Mouse (Mus musculus): ENCODE data around the gene Gm45837.
"Not testable (repeated sequence)": the region's sequence is repeated elsewhere in the genome, so short reads cannot be mapped to it uniquely, and the experiment has no call there.

The Gm45837 gene

DNA sequence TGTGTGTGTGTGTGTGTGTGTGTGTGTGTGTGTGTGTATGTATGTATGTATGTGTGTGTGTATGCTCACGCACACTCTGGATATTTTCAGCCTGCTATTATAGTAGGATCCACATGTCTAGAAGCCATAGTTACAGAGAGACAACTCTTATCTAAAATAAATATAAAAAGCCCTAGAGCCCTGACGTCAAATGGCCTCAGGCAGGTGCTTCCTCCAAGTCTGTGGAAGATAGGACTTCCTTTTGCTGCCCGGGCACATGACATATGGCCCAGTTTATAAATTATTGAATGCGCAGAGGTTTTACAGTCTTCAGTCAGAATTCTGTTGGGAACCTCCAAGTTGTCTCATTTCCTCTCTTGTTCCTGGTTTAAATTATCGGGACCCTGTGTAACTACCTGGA lies 130.0 kb downstream of the Gm45837 start:
- DNase-seq (ENCODE audit: inconsistent age in 2 of 2, low spot score in 1 of 2) = no peak

DNA sequence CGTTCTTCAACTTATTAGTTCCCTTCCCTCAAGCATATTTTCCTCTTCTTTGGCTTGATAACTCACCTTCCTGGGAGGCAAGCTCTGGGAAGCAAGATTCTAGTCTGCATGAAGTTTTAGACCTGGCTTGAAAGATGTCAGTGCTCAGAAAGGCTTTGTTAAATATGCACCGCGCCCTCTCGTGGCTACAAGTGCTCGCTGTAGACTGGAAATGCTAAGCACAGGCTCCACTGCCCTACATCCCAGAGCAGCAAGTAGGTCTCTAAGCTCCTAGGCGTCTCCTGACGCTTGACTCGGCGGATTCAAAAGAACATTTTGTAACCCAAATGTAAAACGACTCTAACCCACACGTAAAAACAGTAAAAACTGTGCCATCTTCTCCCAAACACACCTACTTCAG lies 130.4 kb downstream of the Gm45837 start:
- DNase-seq (ENCODE audit: inconsistent age in 2 of 2, low spot score in 1 of 2) = peak; percentile 68 to 89

DNA sequence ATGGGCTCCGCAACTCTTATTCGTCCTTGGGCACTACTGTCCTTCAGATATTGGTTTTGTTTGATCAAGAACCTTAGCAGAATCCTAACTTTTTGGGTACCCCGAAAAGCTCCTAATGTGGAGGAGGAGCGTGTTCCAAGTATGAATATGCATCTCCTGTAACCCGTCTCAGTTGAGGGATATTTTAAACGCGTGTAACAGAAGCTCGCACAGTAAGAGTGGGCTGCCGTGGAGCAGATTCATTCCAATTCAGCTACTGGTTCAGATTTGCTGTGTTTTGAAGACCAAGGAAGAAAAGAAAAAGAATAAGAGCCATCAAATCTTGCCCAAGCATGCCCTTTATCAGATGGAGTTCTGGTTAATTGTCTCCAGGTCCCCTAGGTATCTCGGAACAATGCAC lies 131.0 kb downstream of the Gm45837 start:
- DNase-seq (ENCODE audit: inconsistent age in 2 of 2, low spot score in 1 of 2) = no peak

DNA sequence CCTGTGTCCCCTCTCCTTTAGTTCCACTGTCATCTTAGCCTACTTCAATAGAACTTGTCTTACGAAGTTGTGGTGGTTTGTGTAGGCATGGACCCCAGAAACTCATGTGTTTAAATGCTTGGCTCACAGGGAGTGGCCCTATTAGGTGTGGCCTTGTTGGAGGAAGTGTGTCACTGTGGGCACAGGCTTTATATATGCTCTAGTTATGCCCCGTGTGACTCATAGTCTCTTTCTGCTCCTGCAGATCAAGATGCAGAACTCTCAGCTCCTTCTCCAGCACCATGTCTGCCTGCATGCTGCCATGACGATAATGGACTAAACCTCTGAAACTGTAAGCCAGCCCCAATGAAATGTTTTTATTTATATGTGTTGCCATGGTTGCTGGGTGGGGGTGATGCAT lies 137.0 kb downstream of the Gm45837 start:
- no peak for DNase-seq (ENCODE audit: inconsistent age in 2 of 2, low spot score in 1 of 2)

DNA sequence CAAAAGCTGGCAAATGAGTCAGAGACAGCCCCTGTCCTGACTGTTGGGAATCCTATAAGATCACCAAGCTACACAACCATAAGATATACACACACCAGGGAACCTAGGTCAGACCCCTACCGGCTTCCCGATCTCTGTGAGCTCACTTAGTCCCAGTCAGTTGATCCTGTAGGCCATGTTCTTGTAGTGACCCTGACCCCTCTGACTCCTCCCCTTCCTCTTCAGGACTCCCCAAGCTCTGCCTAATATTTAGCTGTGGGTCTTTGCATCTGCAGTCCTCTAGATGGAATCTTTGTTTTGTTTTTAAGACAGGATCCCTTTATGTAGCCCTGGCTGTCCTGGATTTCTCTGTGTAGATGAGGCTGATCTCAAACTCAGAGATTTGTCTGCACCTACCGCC lies 138.6 kb downstream of the Gm45837 start:
- DNase-seq (ENCODE audit: inconsistent age in 2 of 2, low spot score in 1 of 2) = no peak

DNA sequence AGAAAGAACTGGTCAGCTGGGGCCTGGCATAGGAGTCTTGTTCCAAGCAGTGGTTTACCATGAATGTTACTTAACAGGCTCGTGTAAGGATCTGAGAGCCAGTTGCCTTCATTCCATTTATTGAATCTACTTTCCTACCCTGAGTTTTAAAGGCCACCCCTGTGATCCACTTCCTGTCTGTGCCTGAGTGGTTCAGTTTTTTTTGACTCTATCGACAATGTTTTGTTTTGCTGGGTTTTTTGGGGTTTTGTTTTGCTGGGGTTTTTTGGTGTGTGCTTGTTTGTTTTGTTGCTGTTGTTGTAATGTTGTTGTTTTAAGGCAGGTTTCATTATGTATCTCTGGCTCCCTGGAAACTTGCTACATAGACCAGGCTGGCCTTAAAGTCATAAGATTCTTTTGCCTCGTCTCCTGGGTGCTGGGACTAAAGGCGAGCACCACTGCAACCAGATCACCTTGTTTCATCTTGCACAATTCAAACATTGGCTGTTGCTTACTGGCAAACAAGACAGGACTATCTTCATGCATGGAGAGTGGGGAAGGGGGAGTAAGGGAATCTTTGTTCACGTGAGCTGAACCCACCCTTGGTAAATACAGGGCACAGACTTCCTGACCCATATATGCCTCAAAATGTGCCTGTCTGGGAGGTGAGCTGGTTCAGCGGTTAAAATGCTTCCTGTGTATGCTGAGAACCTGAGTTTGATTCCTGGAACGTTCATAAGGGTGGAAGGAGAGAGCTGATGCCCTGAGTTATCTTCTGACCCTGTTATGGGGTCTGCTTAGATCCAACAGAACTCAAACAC lies 140.2 kb downstream of the Gm45837 start:
- no peak for DNase-seq (ENCODE audit: inconsistent age in 2 of 2, low spot score in 1 of 2)

DNA sequence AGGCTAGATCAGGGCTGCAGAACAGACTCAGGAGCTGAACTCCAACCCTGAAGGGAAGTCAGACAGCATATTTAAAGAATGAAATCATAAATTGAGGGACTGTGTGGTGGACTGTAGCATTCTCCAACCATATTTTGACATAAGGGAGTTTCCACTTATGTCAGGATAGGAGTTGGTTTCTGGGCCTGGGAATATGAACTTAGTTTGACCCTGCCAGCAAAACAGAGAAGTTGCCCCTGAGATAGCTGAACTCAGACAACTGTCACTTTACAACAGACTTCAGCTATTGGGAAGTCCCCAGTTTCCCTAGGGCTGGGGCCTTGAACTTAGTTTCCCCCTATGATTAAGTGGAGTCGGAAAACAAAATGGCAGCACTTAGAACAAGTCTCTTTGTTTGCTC lies 140.8 kb downstream of the Gm45837 start:
- DNase-seq (ENCODE audit: inconsistent age in 2 of 2, low spot score in 1 of 2) = no peak

DNA sequence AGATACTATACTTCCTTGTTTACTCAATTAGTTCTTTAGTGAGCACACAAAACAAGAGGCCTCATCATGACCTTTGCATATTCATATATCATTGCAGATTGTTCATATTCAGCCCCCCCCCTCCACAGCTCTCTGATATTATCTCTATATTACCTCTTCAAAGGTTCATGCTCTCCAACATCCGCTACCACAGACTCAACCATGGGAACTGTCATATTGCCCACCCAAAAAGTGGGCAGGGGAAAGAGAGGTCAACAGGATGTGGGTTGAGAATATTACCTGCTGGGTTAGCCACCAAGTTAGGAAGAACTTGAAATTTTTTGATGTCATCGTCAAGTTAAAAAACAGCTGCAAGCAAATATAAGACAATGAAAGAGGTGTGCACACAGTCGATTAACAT lies 144.8 kb downstream of the Gm45837 start:
- DNase-seq (ENCODE audit: inconsistent age in 2 of 2, low spot score in 1 of 2) = not testable (repeated sequence)

DNA sequence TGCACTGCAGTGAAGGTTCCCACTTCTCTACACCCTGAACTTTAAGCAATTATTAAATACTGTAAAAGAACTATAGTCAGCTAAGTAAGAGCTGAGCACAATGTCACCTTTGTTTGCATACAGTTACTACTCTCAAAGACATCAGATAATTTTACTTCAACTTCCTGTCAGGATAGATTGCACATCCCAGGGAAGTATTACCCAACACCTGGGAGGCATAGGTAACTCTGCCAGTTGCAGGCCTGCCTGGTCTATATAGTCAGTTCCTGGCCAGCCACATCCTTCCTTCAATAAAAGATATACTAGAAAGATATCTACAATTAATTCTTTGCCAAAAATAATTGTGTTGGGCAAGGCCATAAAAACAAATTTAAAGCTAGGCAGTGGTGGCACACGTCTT lies 146.7 kb downstream of the Gm45837 start:
- no peak for DNase-seq (ENCODE audit: inconsistent age in 2 of 2, low spot score in 1 of 2)

DNA sequence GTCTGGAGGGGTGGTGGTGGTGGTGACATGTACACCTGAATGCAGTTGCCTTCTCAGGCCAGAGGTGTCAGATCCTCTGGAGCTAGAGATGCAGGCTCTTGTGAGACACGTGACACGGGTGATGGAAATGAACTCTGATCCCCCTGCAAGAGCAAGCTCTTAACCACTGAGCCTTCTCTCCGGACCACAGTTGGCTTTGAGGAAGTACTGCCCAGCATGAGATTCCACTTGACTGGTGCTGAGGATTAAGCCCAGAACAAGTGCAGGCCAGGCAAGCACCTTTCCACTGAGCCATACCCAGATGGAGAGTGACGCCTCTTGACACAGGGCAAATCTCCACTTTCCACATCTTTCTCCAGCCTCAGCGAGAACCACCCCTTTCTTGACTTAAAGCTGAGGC lies 148.7 kb downstream of the Gm45837 start:
- not testable (repeated sequence) for DNase-seq (ENCODE audit: inconsistent age in 2 of 2, low spot score in 1 of 2)
